ENCODE assay signal across 8 mouse cellular contexts in the genomic region with DNA sequence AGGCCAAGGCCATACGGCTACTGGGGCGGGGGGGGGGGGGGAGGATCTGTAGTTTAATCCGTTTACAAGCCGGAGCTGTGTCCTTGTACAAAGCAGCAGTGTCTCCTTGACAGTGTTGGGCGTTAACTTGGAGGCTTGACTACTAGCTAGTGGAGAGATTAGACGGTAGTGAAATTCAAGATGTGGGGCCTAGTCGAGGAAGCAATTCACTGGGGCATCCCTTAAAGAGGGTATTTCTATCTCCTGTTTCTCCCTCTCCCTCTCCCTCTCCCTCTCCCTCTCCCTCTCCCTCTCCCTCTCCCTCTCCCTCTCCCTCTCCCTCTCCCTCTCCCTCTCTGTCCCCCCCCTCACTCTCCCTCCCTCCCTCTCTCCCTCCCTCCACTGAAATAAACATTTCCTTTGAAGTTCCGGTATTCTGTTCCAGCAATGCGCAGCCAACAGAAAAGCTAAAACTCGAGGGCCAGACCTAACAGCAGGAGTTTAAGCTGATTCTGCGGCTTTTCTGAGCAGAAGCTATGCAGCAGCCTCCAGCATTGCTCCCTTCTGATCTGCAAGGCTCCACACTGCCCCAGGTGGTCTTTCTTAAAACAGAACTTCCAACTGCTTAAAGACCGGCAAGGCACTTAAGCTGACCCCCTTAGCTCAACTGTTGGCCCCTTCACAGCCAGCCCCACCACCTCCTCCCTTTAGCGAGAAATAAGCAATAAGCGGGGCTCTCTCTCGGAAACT. TPM values are rescaled to one million over a fixed set of nuclear protein-coding genes. Genes with fewer than 3 reads are reported as not detected.
A peak's percentile ranks its signal among the peaks of the same experiment; 100 is the strongest.
DNase-seq lines count a peak whose midpoint lies in the region; ATAC-seq and TF ChIP-seq lines count a peak whose summit lies in the region.

No protein-coding gene starts in this region.

- H3K4me2 ChIP-seq in forebrain, embryonic 15.5 days (replicated peaks), result peak overlapping the region; percentile 12
- H3K4me2 ChIP-seq in kidney, embryonic 14.5 days (replicated peaks; ENCODE audit: low read depth, low read length), result peak overlapping the region; percentile 24
- no peak overlapping the region for H3K4me2 ChIP-seq in liver, postnatal 0 days (ENCODE audit: low read depth, low read length)

- DNase-seq in cerebellum, postnatal 14 days, result peak; percentile 30 to 48
- DNase-seq in cerebellum, adult 11 months, result no peak
- DNase-seq in NIH3T3 (ENCODE audit: low read depth), result peak; percentile 65
- DNase-seq in liver, postnatal 0 days, result no peak
- peak; percentile 36 to 53 for DNase-seq in right cerebral cortex, adult 2 months (ENCODE audit: low spot score in 2 of 2)
- DNase-seq in testis, postnatal 14 days (ENCODE audit: low spot score), result no peak

- TF ChIP-seq EP300 in liver, postnatal 0 days (IDR thresholded peaks at IDR 0.05; ENCODE audit: low read depth), result no peak

- no peaks in the 10 kb centered on the region for H3K27me3 ChIP-seq in forebrain, embryonic 15.5 days
- no peaks in the 10 kb centered on the region for H3K27me3 ChIP-seq in kidney, embryonic 14.5 days (ENCODE audit: control insufficient read depth, insufficient read depth, low read length)
- 0 out of 2 replicates have a peak, but pooled peaks cover 4% of the 10 kb centered on the region for H3K27me3 ChIP-seq in liver, postnatal 0 days (ENCODE audit: insufficient read depth, low read length)

- H3K4me3 ChIP-seq in forebrain, embryonic 15.5 days, result no peak overlapping the region
- 0 out of 2 replicates have a peak overlapping the region, but pooled peaks have one; percentile 4 for H3K4me3 ChIP-seq in kidney, embryonic 14.5 days (ENCODE audit: low read length)
- H3K4me3 ChIP-seq in liver, postnatal 0 days (ENCODE audit: low read depth, low read length), result no peak overlapping the region

- H3K27ac ChIP-seq in forebrain, embryonic 15.5 days (replicated peaks), result no peak overlapping the region
- H3K27ac ChIP-seq in kidney, embryonic 14.5 days (ENCODE audit: low read depth, low read length), result no peak overlapping the region
- H3K27ac ChIP-seq in liver, postnatal 0 days (ENCODE audit: low read depth), result no peak overlapping the region

- peaks cover 16% of the 10 kb centered on the region for H3K4me1 ChIP-seq in forebrain, embryonic 15.5 days
- no peaks in the 10 kb centered on the region for H3K4me1 ChIP-seq in kidney, embryonic 14.5 days (ENCODE audit: control insufficient read depth, insufficient read depth, low read length)
- peaks cover 3% of the 10 kb centered on the region; the same call in 1 of the 2 replicates for H3K4me1 ChIP-seq in liver, postnatal 0 days (ENCODE audit: insufficient read depth)

- peak; percentile 43; the same call in 1 of the 2 replicates for ATAC-seq in forebrain, embryonic 15.5 days (replicated peaks)
- peak; percentile 69 for ATAC-seq in kidney, embryonic 14.5 days (ENCODE audit: low FRiP score, low TSS enrichment)
- ATAC-seq in liver, postnatal 0 days, result no peak

- no peaks in the 10 kb centered on the region for H3K9me3 ChIP-seq in forebrain, embryonic 15.5 days
- H3K9me3 ChIP-seq in kidney, embryonic 14.5 days (ENCODE audit: control insufficient read depth, low read length), result no peaks in the 10 kb centered on the region
- no peaks in the 10 kb centered on the region for H3K9me3 ChIP-seq in liver, postnatal 0 days (ENCODE audit: low read length)

- peak; percentile 56 for TF ChIP-seq CTCF in liver, postnatal 0 days (IDR thresholded peaks at IDR 0.05; ENCODE audit: low read depth)

- H3K9ac ChIP-seq in forebrain, embryonic 15.5 days (replicated peaks), result no peak overlapping the region
- no peak overlapping the region for H3K9ac ChIP-seq in kidney, embryonic 14.5 days (ENCODE audit: low read depth, low read length)
- H3K9ac ChIP-seq in liver, postnatal 0 days (replicated peaks), result no peak overlapping the region

- 2% methylated on average over 15 of the region's 15 CpGs for WGBS in forebrain, embryonic 15.5 days
- under 1% methylated on average over 15 of the region's 15 CpGs for WGBS in kidney, embryonic 14.5 days
- WGBS in liver, postnatal 0 days (ENCODE audit: insufficient replicate concordance), result 8% methylated on average over 14 of the region's 15 CpGs

- no peaks in the 10 kb centered on the region for H3K36me3 ChIP-seq in forebrain, embryonic 15.5 days
- no peaks in the 10 kb centered on the region for H3K36me3 ChIP-seq in kidney, embryonic 14.5 days (ENCODE audit: control insufficient read depth, insufficient read depth, low read length)
- no peaks in the 10 kb centered on the region for H3K36me3 ChIP-seq in liver, postnatal 0 days (replicated peaks; ENCODE audit: insufficient read depth, low read length)

RNA-seq across cellular contexts. Expression of a gene that starts 21.0 kb away (rescaled TPM):
- 93.8 and 99.1 TPM in 2 replicates for polyA plus RNA-seq in forebrain, embryonic 15.5 days (2015; fragmentation: Nextera tagmentation; extraction: Ambion mirVana)
- 142 and 151 TPM in 2 replicates for polyA plus RNA-seq in kidney, embryonic 14.5 days (2014; fragmentation: Nextera tagmentation; extraction: Ambion mirVana)
- polyA plus RNA-seq in liver, postnatal 0 days (2015; fragmentation: Nextera tagmentation; extraction: Ambion mirVana), result 32.8 and 37.4 TPM in 2 replicates

RNA-seq across cellular contexts. Expression of a gene that starts 55.9 kb away (rescaled TPM):
- 24.1 and 25.7 TPM in 2 replicates for polyA plus RNA-seq in forebrain, embryonic 15.5 days (2015; fragmentation: Nextera tagmentation; extraction: Ambion mirVana)
- polyA plus RNA-seq in kidney, embryonic 14.5 days (2014; fragmentation: Nextera tagmentation; extraction: Ambion mirVana), result 14.0 and 17.9 TPM in 2 replicates
- polyA plus RNA-seq in liver, postnatal 0 days (2015; fragmentation: Nextera tagmentation; extraction: Ambion mirVana), result 1.5 TPM in 2 replicates

Comparison
In these comparisons a context has a peak if more than half of its experiments do, and no peak if none do; other contexts are left out.
1. DNase-seq: peak in cerebellum, postnatal 14 days (2 of 2), NIH3T3 (single experiment) and right cerebral cortex, adult 2 months (2 of 2); none in cerebellum, adult 11 months (single experiment), liver, postnatal 0 days (single experiment) and testis, postnatal 14 days (single experiment).